Mouse (Mus musculus) layer of hippocampus, adult 11-12 months (tissue): ENCODE measurements around the gene Tars2.
"Not testable (repeated sequence)": the region's sequence is repeated elsewhere in the genome, so short reads cannot be mapped to it uniquely, and the experiment has no call there.

Source experiments
- DNase-seq: peaks from one replicate; pipeline ENCODE4 v3.0.0; 2022; ENCODE audit warnings: low spot score

The Tars2 gene

DNA sequence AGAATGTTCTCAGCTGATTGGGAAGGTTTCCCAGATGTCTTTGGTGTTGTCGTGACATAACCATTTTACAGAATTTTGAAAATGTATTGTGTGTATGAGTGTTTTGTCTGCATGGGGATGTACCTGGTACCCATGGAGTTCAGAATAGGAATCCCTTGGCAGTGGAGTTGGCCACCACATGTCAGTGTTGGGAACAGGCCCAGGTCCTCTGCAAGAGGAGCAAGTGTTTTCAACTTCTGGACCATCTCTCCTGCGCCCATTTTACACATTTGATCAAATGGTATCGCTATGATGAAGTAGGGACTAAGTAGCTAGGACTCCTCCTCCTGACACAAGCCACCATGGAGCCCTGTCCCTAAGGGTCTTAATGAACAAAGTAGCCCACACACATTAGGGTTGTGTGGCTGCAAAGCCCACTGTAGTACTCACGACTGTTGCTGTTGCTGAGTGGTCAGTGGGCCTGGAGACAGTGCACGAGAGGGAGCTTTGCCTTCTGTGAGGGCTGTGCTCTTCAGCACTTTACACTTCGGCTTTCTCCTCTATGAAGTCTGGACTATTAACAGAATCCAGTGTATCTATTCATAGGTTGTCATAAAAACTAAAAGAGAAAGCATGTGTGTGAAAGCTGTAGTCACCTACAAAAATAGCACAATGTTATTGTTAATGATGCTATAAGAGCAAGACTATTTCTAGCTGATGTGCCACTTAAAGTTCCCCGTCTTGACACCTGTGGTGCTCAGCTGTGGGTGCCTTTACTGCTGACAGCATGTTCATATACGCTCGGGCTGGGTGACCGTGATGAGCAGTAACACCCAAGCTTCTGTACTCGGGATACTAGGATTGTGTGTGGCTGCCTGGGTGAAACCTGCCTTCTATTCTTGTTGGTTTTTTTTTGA lies 65.0 kb downstream of the Tars2 start:
- no peak for DNase-seq

DNA sequence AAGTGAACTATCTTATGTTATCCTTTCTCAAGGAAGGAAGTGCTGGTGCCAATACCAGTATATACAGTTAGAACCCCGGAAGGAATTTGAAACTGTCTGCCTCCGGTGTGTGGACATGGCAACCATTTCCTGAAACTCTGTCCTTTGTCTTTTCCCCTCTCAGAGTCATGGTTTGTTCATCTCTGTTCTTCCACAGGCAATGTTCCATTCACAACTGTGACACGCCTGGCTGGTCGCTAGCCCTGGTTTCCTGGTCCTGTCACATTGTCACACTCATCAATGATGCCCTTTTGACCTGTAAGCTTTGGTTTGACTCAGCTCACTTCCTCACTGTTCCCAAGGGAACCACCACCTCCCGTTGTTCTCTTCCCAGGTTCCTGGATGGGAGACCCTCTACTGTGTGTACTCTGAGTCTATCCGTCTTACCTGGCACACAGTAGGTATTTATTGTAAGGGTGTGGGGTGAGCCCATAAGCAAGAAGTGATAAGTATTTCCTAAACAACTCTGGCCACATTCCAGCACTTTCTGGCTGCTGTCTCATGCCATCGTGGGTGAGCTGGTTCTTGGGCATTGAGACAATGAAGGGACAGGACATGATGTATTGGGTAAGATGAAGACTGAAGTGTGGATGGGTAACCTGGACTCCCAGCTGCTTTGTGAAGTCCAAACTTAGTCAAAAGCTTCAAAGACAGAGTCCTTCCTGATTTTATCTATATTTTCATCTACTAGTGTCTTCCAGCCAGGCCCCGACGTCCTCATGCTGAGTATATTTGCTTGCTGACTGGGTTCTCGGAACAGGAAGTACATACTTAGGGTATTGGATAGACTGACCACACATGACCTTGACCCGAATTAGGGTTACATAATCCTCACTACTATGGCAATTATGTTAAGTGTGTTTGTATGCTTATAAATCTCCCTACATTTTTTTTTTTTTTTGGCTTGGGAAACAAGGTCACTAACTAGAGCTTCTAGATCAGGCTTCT lies 65.9 kb downstream of the Tars2 start:
- DNase-seq = no peak

DNA sequence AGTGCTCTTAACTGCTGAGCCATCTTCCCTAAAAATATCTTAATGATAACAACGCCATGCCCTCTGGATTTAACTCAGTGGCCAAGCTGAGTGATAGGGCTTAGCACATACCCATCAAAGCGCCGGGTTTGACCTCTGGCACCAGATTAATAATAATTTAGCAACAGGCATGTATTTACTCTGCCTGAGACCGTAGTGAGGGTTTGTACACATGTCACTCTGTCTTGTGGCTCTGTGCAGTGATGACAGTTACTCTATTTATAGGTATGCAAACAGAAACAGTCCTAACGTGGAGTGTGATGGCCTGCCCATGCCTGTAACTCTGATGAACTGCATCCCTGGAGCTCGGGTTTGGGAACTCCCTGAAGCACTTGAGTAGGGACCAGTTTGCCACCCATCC lies 67.3 kb downstream of the Tars2 start:
- DNase-seq = no peak

DNA sequence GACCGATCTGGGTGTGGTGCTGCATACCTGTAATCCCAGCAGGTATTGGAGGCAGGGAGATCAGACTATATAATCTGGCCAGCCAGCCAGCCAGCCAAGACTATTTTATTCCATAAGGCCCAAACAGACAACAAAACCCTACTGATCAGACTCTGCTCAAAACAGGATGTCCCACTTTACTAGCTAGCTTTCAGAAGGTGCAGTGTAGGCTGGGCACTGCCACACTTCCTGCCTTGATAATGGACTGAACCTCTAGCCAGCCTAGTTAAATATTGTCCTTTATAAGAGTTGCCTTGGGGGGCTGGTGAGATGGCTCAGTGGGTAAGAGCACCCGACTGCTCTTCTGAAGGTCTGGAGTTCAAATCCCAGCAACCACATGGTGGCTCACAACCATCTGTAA lies 69.5 kb downstream of the Tars2 start:
- DNase-seq = not testable (repeated sequence)
